Mouse (Mus musculus): ENCODE measurements around the gene Adra2b.

The Adra2b gene

DNA sequence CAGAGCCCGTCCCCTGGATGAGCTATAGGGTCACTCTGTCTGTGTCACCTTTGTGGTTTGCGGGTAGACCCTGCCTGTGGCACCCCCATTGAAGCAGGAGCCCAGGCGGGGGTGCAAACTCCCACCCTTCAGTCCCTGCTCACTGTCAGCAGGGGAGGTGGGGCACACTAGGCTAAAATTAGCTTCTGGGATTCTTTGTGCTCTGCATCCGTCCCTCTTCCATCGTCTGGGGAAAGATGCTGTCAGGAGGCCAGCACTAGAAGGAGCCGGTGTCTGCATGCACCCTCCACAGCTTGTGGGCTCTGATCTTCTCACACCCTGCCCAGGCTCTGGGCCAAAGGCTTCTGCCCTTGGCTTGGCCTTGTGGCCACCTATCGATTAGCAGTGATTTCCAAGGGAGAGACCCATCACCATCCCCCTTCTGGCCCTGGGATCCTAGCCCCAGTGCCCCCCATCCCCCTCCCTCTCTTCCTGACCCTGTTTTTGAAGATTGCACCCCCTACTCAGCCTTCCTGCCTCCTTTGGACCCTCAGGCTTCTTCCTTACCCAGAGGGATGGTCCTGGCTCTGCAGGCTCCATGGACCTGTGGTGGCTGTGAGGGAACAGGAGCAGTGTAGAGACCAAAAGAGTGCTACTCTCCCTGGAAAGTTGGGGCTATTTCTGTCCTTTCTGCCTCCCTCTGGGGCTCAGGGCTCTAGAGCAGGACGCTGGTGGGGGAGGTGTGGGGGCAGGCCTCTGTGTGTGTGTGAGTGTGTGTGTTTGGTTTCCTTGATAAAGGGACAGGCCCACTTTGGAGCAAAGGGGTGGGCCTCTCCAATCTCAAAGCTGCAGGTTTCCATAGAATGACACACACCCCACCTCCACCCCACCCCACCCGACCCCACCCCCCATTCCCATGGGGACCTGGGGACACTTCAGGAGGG lies 7.8 kb downstream of the Adra2b start:
- ChIA-PET POLR2A (interaction anchor here in 3 of 4 experiments (0.9 to 3.3 kb wide), 5 partner anchors 8 to 74 kb away, joined by 3 to 15 read pairs (median 4); partner anchors contain the start of genes Adra2b (in 3 of the 3) and Fahd2a (in 1 of the 3)), CTCF (no interaction called here)

DNA sequence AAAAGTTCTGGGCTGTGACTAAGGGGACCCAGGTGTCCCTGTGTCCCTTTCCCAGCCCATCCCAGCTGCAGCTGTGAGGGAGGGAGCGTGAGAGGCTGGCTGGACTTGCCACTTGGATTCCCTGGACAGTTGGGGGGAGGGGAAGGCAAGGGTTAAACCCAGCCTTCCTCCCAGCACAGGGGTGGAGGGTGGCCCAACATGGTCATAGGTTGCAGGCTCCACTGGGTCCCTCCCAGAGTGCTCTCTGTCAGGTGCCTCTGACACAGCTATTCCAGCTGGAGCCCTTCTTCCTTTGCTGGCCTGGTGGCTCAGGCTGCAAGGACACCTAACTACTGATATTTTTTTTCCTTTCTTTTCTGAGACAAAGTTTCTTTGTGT lies 8.5 kb downstream of the Adra2b start:
- POLR2A ChIA-PET = interaction anchor here in 3 of 4 experiments (0.9 to 3.3 kb wide), 4 partner anchors 9 to 73 kb away, joined by 3 to 15 read pairs (median 6); partner anchors contain the start of genes Adra2b (in 3 of the 3) and Fahd2a (in 1 of the 3)
- CTCF ChIA-PET = interaction anchor here in 1 of 4 experiments (0.6 kb wide), 1 partner anchor 489 kb away, joined by 3 read pairs; no protein-coding TSS in a partner anchor

DNA sequence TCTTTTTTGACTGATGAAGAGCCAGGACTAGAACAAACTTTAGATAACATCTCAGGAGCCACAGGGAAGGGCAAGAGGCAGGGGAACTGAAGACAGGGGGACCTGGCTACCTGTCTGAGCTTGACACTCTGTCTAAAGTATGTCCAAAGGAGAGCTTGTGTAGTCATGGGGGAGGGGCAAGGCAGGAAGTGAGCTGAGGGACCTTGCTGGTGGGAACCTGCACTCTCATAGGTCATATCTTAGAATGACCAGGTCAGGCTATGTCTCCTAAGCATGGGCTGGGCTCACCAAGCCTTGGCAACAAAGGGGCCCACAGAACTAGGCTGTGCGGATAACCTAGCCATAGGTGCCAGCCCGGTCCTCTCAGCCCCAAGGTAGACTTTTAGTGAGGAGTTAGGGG lies 9.1 kb downstream of the Adra2b start:
- CTCF ChIA-PET = interaction anchor here in 2 of 4 experiments (0.6 to 1.1 kb wide), 2 partner anchors 73 to 489 kb away, joined by 3 read pairs; no protein-coding TSS in a partner anchor
- POLR2A ChIA-PET = interaction anchor here in 3 of 4 experiments (0.9 to 3.3 kb wide), 5 partner anchors 9 to 72 kb away, joined by 3 to 15 read pairs (median 4); partner anchors contain the start of genes Adra2b (in 3 of the 3), Dusp2 (in 1 of the 3) and Fahd2a (in 1 of the 3)

DNA sequence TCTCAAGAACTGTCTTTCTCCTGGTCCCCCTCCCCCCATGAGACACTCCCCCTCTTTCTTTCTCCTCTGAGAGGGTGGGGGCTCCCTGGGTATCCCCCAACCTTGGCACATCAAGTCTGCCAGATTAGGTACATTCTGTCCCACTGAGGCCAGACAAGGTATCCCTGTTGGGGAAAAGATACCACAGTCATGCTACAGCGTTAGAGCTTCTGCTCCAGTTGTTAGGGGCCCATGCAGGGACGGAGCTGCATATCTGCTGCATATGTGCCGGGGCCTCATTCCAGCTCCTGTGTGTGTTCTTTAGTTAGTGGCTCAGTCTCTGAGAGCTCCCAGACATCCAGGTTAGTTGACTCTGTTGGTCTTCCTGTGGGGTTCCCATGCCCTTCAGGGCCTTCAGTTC lies 11.1 kb downstream of the Adra2b start:
- CTCF ChIA-PET = interaction anchor here in 1 of 4 experiments (2.9 kb wide), 1 partner anchor 10 kb away, joined by 12 read pairs; no protein-coding TSS in a partner anchor
- POLR2A ChIA-PET = interaction anchor here in 2 of 4 experiments (0.7 to 3.6 kb wide), 2 partner anchors 10 to 11 kb away, joined by 6 to 19 read pairs; partner anchors contain the start of gene Adra2b (in 1 of the 2)

DNA sequence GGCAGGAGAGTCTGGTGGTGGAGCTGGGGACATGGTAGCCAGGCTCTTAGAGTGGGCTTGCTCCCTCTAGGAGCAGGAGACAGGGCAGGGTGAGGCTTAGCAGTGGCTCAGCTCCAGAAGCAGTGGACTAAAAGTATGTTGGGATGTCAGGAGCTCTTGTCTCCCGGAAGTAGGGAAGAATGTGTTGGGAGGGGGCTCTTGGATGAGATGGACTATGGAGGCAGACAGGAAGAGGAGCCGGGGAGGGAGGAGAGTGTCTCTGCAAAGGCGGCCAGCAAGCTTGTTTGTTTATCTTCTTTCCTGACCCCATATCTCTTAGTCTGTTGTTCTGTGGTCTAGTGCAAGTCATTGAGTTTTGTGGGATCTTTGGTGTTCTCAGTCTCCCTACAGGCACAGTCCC lies 12.1 kb downstream of the Adra2b start:
- POLR2A ChIA-PET = interaction anchor here in 2 of 4 experiments (0.7 to 3.6 kb wide), 2 partner anchors 9 to 12 kb away, joined by 3 to 19 read pairs; partner anchors contain the start of gene Adra2b (in 1 of the 2)
- CTCF ChIA-PET = interaction anchor here in 3 of 4 experiments (0.5 to 2.9 kb wide), 3 partner anchors 11 to 74 kb away, joined by 3 to 12 read pairs (median 5); partner anchors contain the start of gene Adra2b (in 1 of the 3)

DNA sequence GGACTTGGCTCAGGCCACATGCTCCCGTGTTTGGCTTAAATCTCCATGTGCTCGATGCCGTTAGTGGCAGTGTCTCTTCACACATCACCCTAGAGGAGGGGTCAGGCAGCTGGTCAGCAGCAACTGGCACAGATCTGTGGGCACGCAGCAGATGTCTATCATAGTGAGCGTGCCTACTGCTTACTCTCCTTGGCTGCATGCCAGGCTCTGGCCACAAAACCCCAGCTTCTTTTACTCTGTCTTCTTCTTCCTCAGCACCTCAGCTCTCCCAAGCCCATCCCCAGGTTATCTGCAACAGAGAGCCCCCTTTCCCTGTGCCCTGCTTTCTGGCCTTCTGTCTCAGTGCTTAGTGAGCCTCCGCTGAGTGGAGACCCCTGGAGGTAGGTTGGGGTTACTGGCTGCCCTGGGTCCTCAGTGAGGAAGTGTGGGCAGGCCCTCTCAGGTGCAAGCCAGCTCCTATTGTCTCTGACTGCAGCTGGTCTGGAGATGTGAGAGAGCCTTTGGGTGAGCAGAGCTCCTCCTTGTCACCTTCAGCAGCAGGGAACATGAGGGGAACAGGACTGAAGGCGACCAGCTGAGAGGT lies 12.8 kb downstream of the Adra2b start:
- ChIA-PET POLR2A (interaction anchor here in 2 of 4 experiments (0.9 to 3.6 kb wide), 8 partner anchors 9 to 305 kb away, joined by 3 to 19 read pairs (median 4); partner anchors contain the start of genes Fahd2a (in 2 of the 2), Adra2b (in 1 of the 2), Blvra (in 1 of the 2) and Gpat2 (in 1 of the 2)), CTCF (interaction anchor here (0.5 to 2.9 kb wide), 16 partner anchors 10 to 308 kb away, joined by 3 to 12 read pairs (median 4); partner anchors contain the start of genes Adra2b (in 2 of the 4) and Gpat2 (in 1 of the 4))

DNA sequence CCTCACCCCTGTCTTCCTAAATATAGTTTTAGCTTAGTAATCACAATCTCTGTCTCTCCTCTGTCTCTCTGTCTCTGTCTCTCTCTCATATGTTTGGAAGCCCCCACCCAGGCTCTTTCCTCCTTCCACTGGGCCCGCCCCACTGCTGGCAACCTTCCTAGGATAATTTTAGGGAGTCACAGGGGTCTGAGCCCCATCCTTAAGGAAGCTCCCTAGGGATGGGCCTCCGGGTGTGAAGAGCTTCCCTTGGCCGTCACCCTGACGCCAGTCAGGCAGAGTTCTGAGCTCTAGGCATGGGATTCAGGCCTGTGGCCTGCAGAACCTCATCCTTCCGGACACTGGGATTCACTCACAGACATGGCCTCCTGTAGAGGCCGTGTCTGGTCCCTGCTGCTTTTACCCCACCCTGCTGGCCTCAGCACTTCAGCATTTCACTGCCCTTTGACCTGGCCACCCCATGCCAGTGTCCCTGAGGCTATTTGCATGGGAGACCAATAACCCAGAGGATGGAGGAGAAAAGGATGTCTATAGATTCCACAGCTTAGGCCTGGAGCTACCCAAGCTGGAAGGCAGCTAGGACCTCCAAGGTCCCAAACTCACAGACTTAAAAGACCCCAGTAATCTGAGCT lies 13.5 kb downstream of the Adra2b start:
- ChIA-PET POLR2A (interaction anchor here in 2 of 4 experiments (0.9 to 3.6 kb wide), 9 partner anchors 10 to 306 kb away, joined by 3 to 19 read pairs (median 4); partner anchors contain the start of genes Fahd2a (in 2 of the 2), Adra2b (in 1 of the 2), Blvra (in 1 of the 2) and Gpat2 (in 1 of the 2)), CTCF (interaction anchor here (0.5 to 2.9 kb wide), 17 partner anchors 10 to 307 kb away, joined by 3 to 12 read pairs (median 4); partner anchors contain the start of genes Adra2b (in 2 of the 4) and Gpat2 (in 1 of the 4))

DNA sequence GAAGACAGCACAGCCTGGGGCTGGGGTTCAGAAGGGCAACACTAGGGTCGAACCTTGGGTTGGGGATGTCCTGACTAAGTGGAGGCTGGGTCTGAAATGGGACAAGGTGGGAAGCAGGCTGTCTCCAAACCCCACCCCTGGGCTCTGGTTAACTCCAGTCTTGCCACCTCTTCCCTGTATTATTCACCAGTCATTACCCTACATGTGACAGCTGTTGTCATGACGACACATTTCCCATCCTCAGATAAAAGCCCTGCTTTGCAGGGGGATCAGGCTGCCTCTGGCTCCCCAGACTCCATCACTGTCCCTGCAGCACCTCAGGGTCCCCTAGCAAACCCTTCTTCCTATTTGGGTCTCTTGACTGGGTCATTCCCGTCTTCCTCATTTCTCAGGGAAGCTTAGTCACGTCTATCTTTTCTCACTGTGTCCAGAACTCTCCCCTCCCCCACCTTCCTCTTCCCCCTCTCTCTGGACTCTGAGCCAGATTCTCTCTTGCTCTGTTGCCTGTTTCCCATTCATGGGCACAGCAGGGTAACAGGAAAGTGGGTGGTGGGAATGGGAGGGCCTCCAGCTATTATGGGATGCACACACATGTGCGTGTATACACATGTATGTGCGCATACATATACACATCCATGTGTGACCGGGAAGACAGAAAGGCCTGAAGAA lies 15.1 kb downstream of the Adra2b start:
- CTCF ChIA-PET = no interaction called here

DNA sequence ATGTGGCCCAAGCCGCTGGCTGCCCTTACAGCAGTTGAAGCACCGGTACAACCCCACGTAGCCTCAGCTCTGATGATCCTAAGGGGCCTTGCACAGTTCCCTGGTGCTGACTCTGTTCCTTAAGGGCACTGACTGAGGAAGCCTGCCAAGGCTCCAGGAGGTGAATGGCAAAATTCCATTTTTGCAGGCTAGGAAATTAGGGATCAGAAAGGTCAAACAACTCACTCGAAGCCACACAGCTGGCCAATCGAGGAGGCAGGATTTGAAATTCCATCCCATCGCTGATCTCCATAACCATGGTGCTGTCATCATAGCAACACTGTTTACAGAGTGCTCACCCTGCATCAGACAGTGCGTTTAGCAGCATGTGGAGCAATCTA lies 15.6 kb downstream of the Adra2b start:
- POLR2A ChIA-PET = interaction anchor here in 1 of 4 experiments (0.6 kb wide), 1 partner anchor 13 kb away, joined by 3 read pairs; no protein-coding TSS in a partner anchor

More for the DNA sequence above, 15.1 kb downstream of the Adra2b start:
- POLR2A ChIA-PET = interaction anchor here in 1 of 4 experiments (0.6 to 2.4 kb wide), 2 partner anchors 11 to 12 kb away, joined by 3 to 5 read pairs; no protein-coding TSS in a partner anchor

DNA sequence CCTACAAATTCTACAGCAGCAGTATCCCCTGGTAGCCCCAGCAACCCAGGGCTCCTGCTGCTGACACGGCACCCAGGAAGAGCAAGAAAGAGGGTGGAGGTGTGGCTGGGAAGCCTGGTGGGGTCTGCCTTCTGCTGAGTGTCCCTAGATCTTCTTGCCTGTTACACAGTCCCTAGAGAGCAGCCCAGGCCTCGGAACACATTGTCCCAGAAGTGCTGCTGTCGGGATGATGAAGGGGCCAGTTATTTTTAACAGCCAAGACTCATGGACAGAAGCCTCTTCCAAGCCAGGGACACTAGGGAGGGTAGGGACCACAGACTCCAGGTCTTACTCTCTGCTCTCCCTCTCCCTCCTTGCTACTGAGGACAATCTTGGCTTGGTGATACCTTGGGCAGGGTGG lies 16.2 kb downstream of the Adra2b start:
- POLR2A ChIA-PET = no interaction called here
- CTCF ChIA-PET = no interaction called here

More for the DNA sequence above, 15.6 kb downstream of the Adra2b start:
- CTCF ChIA-PET = no interaction called here

DNA sequence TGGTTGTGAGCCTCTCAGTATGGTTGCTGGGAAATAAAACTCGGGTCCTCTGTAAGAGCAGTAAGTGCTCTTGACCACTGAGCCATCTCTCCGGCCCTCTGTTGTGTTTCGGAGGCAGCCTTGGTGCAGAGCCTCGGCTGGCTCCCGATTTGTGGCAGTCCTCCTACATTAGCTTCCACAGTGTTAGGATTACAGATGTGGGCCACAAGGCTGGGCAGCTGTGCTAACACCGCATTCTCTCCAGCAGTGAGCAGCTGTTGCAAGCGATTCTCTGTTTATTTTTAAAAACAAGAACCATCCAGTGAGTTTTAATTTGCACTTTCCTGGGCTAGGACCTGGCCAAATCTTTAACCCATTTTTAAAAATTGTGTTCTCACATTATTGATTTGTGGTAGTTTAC lies 20.9 kb downstream of the Adra2b start:
- ChIA-PET CTCF (no interaction called here), POLR2A (no interaction called here)

DNA sequence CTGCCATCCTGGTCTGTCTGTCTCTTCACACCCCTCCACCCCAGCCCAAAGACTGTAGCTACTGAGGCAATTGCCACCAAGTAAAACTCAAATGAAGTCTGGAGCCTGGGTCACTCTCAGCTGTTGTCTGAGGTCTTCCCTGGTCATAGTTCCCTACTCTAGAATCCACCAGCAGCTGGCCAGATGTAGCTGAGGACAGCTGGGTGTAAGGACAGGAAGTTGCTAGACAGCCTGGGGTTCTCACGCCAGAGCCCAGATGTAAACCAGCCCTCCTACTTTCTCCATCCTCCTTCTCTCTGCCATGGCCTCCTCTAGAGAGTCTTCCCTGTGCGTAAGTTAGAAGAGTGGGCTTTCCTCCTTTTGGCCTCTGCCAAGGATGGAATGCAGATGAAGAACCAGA lies 24.5 kb downstream of the Adra2b start:
- POLR2A ChIA-PET = interaction anchor here in 3 of 4 experiments (0.5 to 0.6 kb wide), 3 partner anchors 13 to 106 kb away, joined by 3 to 5 read pairs (median 3); no protein-coding TSS in a partner anchor

DNA sequence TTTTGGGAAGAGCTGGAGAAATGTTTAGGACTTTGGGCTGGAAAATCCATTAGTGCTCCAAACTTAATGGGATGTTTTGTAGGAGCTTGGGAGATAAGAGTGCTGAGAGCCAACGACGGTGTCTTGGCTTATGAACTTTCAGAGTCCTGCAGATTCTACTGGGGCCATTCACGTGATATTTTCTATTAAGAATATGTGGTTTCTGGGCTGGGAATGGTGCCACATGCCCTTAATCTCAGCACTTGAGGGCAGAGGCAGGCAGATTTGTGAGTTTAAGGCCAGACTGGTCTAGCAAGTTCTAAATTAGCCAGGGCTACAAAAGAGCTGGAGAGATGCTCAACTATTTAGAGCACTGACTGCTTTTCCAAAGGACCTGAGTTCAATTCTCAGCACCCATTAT lies 27.3 kb downstream of the Adra2b start:
- POLR2A ChIA-PET = no interaction called here
- CTCF ChIA-PET = interaction anchor here in 2 of 4 experiments (0.7 to 1.3 kb wide), 2 partner anchors 27 to 49 kb away, joined by 3 to 5 read pairs; partner anchors contain the start of gene Adra2b (in 1 of the 2)

More for the DNA sequence above, 24.5 kb downstream of the Adra2b start:
- CTCF ChIA-PET = interaction anchor here in 1 of 4 experiments (0.5 kb wide), 1 partner anchor 275 kb away, joined by 3 read pairs; no protein-coding TSS in a partner anchor

DNA sequence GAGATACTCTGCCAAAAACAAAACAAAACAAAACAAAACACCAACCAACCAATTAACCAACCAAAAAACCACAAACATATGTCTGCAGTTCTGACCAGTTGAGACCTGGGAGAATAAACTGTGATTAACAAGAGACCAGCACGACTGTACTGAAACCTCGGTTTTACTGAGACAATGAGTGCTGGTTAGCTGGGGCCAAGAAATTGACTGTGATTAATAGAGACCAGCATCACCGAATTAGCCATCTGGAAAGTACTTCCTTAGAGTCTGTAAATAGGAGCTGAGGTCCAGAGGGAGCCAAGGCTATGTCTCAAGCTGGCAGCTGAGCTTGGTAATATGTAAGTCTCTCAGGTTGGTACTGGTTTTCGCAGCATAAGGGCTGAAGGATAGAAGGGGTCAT lies 27.8 kb downstream of the Adra2b start:
- ChIA-PET CTCF (interaction anchor here in 1 of 4 experiments (1.3 kb wide), 1 partner anchor 28 kb away, joined by 3 read pairs; the partner anchor contains the start of gene Adra2b), POLR2A (no interaction called here)

DNA sequence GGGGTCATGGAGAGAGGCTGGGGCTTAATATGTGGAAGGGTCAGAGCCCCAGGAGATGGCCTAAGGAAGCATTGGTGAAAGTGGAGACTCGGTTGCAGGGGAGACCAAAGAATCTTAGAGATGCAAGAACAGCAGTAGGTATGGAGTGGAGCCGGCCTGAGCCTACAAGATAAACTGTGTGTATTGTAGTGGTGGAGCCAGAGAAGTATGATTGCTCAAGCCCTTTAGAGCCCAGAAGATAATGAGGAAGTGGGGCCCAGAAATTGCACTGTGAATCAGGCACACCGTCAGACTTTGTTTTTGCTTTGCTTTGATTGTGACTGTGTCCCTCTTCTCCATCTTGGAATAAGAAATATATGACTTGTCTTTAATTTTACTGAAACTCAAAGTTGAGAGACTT lies 28.3 kb downstream of the Adra2b start:
- ChIA-PET CTCF (no interaction called here), POLR2A (no interaction called here)

DNA sequence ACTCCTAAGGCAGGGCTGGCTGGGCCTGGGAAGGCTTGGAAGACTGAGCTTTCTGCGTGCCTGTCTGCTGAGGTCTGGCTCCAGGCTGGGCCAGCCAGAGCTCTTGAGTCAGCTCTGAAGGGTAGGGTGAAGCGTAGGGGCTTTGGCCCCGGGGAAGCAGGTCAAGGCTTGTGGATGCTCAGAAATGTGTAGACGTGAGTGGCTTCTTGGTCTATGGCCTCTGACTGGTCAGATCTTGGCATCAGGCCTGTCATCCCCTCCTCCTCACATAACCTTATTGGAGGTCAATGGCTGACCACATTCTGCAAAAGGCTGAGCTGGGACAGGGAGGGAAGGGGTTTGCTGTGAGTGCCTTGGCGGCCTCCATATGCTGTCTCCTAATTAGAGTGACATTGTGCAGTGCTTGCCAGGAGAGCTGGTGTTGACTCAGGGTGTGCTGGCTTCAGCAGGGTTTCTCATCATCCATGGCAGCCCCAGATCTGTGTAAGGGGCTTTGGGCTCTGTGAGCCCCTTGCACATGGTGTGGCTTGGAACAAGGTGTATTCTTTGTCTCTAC lies 31.7 kb downstream of the Adra2b start:
- ChIA-PET CTCF (no interaction called here), POLR2A (no interaction called here)

DNA sequence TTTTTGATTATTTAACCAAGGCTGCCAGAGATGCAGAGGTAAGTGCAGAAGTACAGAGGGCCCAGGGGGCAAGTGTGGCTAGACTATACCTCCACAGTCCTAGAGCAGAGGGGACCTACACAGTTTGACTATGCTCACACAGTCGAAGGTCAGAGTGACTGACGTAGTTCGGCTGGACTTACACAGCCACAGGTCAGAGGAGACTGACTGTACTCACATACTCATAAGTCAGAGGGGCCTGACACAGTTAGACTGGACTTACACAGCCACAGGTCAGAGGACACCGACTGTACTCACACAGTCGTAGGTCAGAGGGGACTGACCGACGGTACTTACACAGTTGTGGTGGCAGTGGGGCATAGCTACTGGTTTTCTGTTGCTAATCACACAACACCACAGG lies 35.7 kb downstream of the Adra2b start:
- POLR2A ChIA-PET = interaction anchor here in 2 of 4 experiments (0.7 kb wide), 2 partner anchors 181 to 1247 kb away, joined by 3 to 4 read pairs; partner anchors contain the start of genes Dtwd1 (in 1 of the 2) and Fam227b (in 1 of the 2)
- CTCF ChIA-PET = interaction anchor here in 1 of 4 experiments (0.7 kb wide), 1 partner anchor 35 kb away, joined by 3 read pairs; no protein-coding TSS in a partner anchor

Measured in embryonic stem cell, embryonic (primary cell).